Mouse (Mus musculus) brain, embryonic 18.5 days (tissue): Measurements from ENCODE around the gene Olfr1030.
"Not testable (repeated sequence)": the region's sequence is repeated elsewhere in the genome, so short reads cannot be mapped to it uniquely, and the experiment has no call there.

Source experiments
- DNase-seq: peaks from one replicate; pipeline ENCODE4 v3.0.0-alpha.2; 2012; ENCODE audit warnings: low read depth, low spot score

Gene Olfr1030

DNA sequence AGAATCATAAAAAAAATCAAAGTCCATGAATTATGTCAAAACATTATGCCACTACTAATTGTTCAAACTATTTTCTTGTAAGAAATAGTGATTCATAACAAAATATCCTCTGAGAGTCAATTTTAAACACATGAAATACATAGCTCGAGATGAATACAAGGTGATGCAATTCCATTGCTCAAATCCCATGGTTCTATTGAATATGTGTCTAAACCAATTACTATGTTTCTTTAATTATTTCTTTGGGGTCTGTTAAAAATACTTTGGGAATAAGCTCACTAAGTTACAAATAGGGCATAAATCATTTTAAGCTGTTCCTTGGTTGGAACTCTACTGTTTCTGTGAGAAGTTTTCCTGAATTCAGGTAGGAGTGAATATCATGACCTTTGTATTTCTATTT lies at the start of gene Olfr1030:
Olfr1030 (plus strand) TSS at position 301 of the 400 bp plus-strand sequence.
- no peak for DNase-seq

DNA sequence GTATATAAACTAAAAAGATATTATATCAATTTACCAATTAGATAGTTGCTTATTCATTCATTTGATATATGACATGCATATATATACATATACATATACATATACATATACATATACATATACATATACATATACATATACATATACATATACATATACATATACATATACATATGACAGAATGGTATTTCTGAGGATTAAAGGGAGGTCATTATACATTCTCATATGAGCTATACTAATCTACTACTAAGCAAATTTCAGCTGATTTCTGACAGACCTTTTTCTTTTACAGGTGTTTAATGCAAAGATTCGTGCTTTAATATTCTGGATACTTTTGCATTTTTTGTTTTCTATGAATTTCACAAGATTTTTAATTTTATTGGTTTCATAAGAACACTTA lies 28.9 kb upstream of the Olfr1030 start, which contains the start of gene Olfr1028:
Olfr1028 (plus strand) TSS at position 301 of the 400 bp plus-strand sequence.
- no peak for DNase-seq

DNA sequence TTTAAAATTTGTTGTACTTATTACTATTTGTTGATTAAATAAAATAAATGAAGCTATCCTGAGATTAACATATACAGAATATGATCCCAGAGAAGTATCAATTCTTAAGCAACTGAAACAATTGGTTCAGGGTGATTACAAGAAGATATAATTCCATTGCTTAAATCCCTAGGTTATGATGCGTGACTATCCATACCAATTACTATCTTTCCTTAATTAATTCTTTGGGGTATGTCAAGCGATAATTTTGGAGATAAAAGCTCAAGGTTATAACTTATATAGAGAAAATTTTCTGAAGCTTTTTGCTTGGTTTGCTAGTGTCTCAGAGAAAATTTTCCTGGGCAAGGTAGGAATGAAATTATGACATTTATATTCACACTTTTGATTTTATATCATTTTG lies 5.5 kb upstream of the Olfr1030 start, which contains the start of gene Olfr1029:
Olfr1029 (plus strand) TSS at position 301 of the 400 bp plus-strand sequence.
- DNase-seq: no peak

- no peak for DNase-seq
Measured at GRCm38 (mm10) chr2:85990004-85990403, 10.9 kb downstream of the Olfr1030 start, which contains the start of gene Olfr1031. Gene Olfr1031 (plus strand): TSS chr2:85990304.

- no peak for DNase-seq
Measured at GRCm38 (mm10) chr2:86005240-86005639, 26.2 kb downstream of the Olfr1030 start, which contains the start of gene Olfr1032. Gene Olfr1032 (plus strand): TSS chr2:86005540.

- DNase-seq: not testable (repeated sequence)
Measured at GRCm38 (mm10) chr2:86020406-86020805, 41.3 kb downstream of the Olfr1030 start, which contains the start of gene Olfr1033. Gene Olfr1033 (plus strand): TSS chr2:86020633.

- not testable (repeated sequence) for DNase-seq
Measured at GRCm38 (mm10) chr2:86021518-86021917, 42.4 kb downstream of the Olfr1030 start.
